Mouse (Mus musculus): ENCODE measurements around the gene Cactin.
A peak's percentile ranks its signal among the peaks of the same experiment; 100 is the strongest.

DNA sequence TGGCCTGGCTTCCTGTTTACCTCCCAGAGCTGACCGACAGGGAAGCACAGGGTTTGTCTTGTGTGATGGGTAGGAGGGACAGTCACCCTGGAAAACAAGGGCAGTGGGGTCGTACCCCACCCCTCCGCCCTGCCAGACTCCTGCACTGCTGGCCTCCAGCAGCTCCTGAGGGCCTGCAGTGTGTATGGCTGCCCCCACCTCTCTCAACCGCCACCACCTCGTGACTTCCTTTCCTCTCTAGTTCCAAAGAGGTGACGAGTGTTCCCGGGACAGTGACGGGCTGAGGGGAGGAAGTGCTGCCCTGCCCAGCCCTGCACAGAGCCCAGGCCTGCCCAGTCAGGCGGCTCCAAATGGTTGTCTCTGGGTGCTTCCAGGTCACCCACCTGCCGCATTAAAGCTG, 23.1 kb upstream of the Cactin start:
- TF ChIP-seq CTCF (IDR thresholded peaks at IDR 0.05; ENCODE audit: control insufficient read depth, insufficient read depth, low read length) (no peak), POLR2A (IDR thresholded peaks at IDR 0.05; ENCODE audit: borderline replicate concordance, control insufficient read depth, low read depth, low read length) (peak; percentile 56; the same call in 1 of the 2 replicates)

All from bone marrow, adult 2 months (tissue).